Mouse (Mus musculus) heart, postnatal 0 days (tissue): Measurements from ENCODE around the gene Acot8. TPM values are rescaled to one million over a fixed set of nuclear protein-coding genes. Genes with fewer than 3 reads are reported as not detected.

ENCODE experiments used
- ATAC-seq: fragments of 200-750 bp; cut with Nextera tagmentation; 2 replicates; pipeline ENCODE4 v1.8.0; 2017; ENCODE audit warnings: low read depth, moderate number of reproducible peaks, moderate library complexity; ENCODE audit not compliant: insufficient read depth
- DNase-seq: peaks from one replicate; pipeline ENCODE4 v3.0.0-alpha.2; 2016; ENCODE audit warnings: low spot score
- H3K27ac ChIP-seq: fragments of 300-500 bp; sonication (generic); 2 replicates; pipeline ENCODE4 v1.5.1; 2014; ENCODE audit warnings: low read depth, mild to moderate bottlenecking
- H3K27me3 ChIP-seq: fragments of 300-500 bp; sonication (generic); 2 replicates; pipeline ENCODE4 v1.6.1; 2014; ENCODE audit warnings: low read length, mixed read lengths; ENCODE audit not compliant: control insufficient read depth, insufficient read depth
- H3K36me3 ChIP-seq: fragments of 300-500 bp; sonication (generic); replicated peaks from 2 replicates; pipeline ENCODE4 v1.6.1; 2014; ENCODE audit warnings: low read length, mixed read lengths; ENCODE audit not compliant: control insufficient read depth, insufficient read depth
- H3K4me1 ChIP-seq: fragments of 300-500 bp; sonication (generic); 2 replicates; pipeline ENCODE4 v1.6.1; 2014; ENCODE audit warnings: antibody characterized with exemption; ENCODE audit not compliant: control insufficient read depth, insufficient read depth
- H3K4me2 ChIP-seq: fragments of 300-500 bp; sonication (generic); 2 replicates; pipeline ENCODE4 v1.6.1; 2014; ENCODE audit warnings: low read depth, mild to moderate bottlenecking, low read length, moderate library complexity
- H3K4me3 ChIP-seq: fragments of 300-500 bp; sonication (generic); 2 replicates; pipeline ENCODE4 v1.5.1; 2014; ENCODE audit warnings: low read depth, low read length
- H3K9ac ChIP-seq: fragments of 300-500 bp; sonication (generic); replicated peaks from 2 replicates; pipeline ENCODE4 v1.6.1; 2014; ENCODE audit warnings: low read depth, low read length, mixed read lengths
- H3K9me3 ChIP-seq: fragments of 300-500 bp; sonication (generic); replicated peaks from 2 replicates; pipeline ENCODE4 v1.6.1; 2016; ENCODE audit warnings: low read length; ENCODE audit not compliant: control insufficient read depth
- CTCF ChIP-seq: IDR thresholded peaks from 2 replicates; pipeline ENCODE4 v1.5.1; 2016; ENCODE audit warnings: antibody characterized with exemption, control low read depth, low read depth
- EP300 ChIP-seq: IDR thresholded peaks from 2 replicates; pipeline ENCODE4 v1.6.1; 2016; ENCODE audit warnings: antibody characterized with exemption, low read depth
- WGBS: fragments of 180-500 bp; shearing (Covaris S2); extraction: QIAGEN DNeasy Blood & Tissue Kit; methylation state at CpG from one replicate; pipeline ENCODE4 v1.1.7; 2014; 5-methylcytosine and 5-hydroxymethylcytosine counted together
- polyA plus RNA-seq: library from polyadenylated mRNA; unstranded; fragments of >200 nt; fragmentation: Nextera tagmentation; extraction: Ambion mirVana; gene quantifications from 2 replicates; pipeline ENCODE4 v1.2.1, GENCODE M21; 2015
- total RNA-seq: library from RNA; depleted of rRNA; stranded (reverse); fragments of >200 nt; gene quantifications from 2 replicates; pipeline ENCODE4 v1.2.3, GENCODE M21; 2014; ENCODE audit warnings: low replicate concordance

The Acot8 gene
- total and polyA plus RNA-seq, 2 experiments from 2014 or later = 11.4 to 28.9 TPM

DNA sequence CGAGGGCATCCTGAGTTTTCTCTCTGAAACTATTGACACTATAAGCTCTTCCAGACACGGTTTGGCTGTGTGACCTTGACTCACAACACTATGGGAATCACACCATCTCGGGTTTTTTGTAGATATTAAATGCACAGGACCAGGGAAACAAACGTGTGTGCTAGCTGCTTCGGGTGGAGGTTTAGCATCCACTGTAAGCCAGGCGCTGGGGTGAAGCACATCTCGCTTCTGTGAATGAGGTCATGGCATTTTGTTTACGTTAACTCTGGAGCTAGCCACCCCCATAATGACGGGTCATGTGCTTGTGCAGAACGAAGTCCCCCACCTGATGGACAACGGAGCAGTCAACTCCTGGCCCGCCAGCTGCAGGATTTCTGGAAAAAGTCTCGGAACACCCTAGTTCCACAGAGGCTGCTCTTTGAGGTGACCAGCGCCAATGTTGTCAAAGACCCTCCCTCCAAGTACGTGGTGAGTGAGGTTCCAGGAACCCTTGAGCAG is 18.2 kb downstream of the Acot8 start:
- H3K4me3 ChIP-seq = peak overlapping the region; percentile 76
- ATAC-seq (peak; percentile 12; the same call in 1 of the 2 replicates), DNase-seq (peak; percentile 43)
- H3K4me2 ChIP-seq = peak overlapping the region; percentile 86
- H3K27me3 ChIP-seq = no peaks in the 10 kb centered on the region
- peak overlapping the region; percentile 89 for H3K27ac ChIP-seq
- peaks cover 21% of the 10 kb centered on the region for H3K36me3 ChIP-seq
- 4% methylated on average over 15 of the region's 15 CpGs for WGBS
- TF ChIP-seq EP300 = no peak
- TF ChIP-seq CTCF = no peak
- H3K4me1 ChIP-seq = peaks cover 20% of the 10 kb centered on the region
- H3K9ac ChIP-seq = peak overlapping the region; percentile 77
- no peaks in the 10 kb centered on the region for H3K9me3 ChIP-seq

DNA sequence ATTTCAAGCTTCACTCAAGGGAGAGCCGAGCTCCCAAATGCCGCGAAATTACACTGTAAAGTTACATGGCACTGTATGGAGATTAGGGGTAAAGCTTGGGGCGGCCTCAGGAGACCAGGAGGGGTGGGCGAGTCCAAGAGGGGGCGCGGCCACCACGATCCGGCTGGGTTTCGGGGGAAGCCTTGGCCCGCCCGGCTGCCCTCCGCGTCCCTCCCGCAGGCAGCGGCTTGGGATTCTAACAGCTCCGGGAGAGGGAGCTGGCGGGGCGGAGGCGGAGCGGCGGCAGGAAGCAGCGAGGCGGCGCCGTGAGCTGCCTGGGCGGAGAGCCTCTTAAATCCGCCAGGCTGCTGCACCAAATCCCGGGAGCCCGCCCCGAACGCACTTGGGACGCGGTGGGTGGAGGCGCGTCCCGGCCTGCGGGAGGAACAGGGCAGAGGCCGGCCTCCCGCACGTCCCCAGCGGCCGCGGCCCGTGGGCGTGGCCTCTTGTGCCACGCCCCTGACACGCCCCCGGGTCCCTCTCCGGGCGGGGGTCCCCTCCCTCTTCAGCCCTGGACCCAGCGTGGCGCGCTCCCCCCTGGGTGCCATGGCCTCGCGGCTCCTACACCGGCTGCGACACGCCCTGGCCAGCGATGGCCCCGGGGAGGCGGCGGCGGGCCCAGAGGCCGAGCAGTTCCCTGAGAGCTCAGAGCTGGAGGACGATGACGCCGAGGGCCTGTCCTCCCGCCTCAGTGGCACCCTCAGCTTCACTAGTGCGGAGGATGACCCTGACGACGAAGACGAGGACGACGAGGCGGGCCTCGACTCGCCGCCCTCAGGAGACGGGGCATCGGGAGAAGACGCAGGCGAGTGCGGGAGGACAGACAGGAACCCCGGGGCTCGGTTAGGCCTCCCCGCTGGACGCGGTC is 18.9 kb downstream of the Acot8 start, which contains the start of gene Snx21:
Snx21 (plus strand) TSS at position 343 of the 907 bp plus-strand sequence.
- WGBS = 1% methylated on average over 76 of the region's 89 CpGs
- Histone ChIP-seq H3K36me3 (peaks cover 14% of the 10 kb centered on the region; the same call in 1 of the 2 replicates), H3K4me2 (peak within 1 kb of the TSS; percentile 86), H3K27ac (peak within 1 kb of the TSS; percentile 89), H3K4me1 (peaks cover 20% of the 10 kb centered on the region), H3K27me3 (no peaks in the 10 kb centered on the region), H3K9ac (peak within 1 kb of the TSS; percentile 77), H3K9me3 (no peaks in the 10 kb centered on the region), H3K4me3 (peak within 1 kb of the TSS; percentile 76)
- DNase-seq (peak; percentile 91), ATAC-seq (peak; percentile 94)
- TF ChIP-seq CTCF (peak; percentile 46), EP300 (no peak)

DNA sequence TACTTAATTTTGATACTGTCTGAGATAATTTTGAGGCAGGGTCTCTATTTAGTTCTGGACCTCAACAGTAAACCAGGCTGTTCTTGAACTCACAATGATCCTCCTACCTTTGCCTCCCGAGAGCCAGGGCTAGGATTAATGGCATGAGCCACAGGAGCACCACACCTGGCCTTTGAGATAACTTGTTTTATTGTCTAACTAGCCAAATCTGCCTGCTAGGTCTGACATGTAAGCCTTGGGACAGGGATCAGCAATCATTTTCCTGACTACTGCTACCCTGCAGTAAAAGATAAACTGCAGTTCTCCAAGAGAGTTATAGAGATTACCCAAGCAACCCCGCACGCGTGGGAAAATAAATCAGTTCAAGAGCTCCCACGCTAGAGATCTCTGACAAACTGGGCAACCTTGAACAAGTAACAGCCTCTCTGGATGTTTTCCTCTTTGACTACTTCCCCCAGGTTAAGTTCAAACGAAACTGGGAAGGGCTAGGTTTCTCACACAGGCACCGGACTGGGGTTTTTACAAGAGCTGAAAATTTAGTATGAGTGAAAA is 19.7 kb downstream of the Acot8 start:
- H3K4me1 ChIP-seq = peaks cover 20% of the 10 kb centered on the region
- H3K36me3 ChIP-seq = peaks cover 9% of the 10 kb centered on the region; the same call in 1 of the 2 replicates
- H3K4me2 ChIP-seq = peak overlapping the region; percentile 86
- peak overlapping the region; percentile 77 for H3K9ac ChIP-seq
- no peaks in the 10 kb centered on the region for H3K9me3 ChIP-seq
- no peaks in the 10 kb centered on the region for H3K27me3 ChIP-seq
- H3K4me3 ChIP-seq = peak overlapping the region; percentile 76
- DNase-seq = no peak
- WGBS = 6% methylated on average over 7 of the region's 7 CpGs
- H3K27ac ChIP-seq = peak overlapping the region; percentile 89
- TF ChIP-seq EP300 (no peak), CTCF (no peak)
- ATAC-seq = no peak

DNA sequence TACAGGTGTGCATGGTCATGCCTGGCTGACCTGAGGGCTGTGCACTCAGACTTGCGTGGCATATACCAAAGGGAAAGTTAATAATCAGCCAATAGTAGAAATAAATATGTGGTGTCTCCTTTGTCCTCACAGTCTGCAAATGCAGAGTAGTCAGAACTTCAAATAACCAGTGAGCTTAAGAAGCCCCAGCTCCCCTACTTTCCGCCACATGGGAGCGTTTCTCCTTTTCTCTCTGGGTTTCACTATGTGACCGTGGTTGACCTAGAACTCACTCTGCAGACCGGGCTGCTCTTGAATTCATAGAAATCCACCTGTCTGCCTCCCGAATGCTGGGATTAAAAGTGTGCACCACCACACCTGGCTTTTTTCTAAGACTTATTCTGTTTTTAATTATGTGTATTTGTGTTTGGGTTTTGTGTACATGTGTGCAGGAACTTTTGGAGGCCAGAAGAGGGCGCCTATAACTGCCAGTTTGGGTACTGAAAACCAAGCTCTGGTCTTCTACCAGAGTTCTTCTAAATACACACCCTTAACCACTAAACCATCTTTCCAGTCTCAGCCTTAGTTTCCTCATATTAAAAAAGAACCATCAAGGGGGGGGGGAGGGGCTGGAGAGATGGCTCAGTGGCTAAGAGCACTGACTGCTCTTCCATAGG is 20.6 kb downstream of the Acot8 start:
- peaks cover 20% of the 10 kb centered on the region for H3K4me1 ChIP-seq
- no peaks in the 10 kb centered on the region for H3K27me3 ChIP-seq
- DNase-seq (no peak), ATAC-seq (no peak)
- H3K9me3 ChIP-seq = no peaks in the 10 kb centered on the region
- WGBS = 77% methylated on average over 7 of the region's 7 CpGs
- no peak overlapping the region for H3K27ac ChIP-seq
- no peak for TF ChIP-seq EP300
- TF ChIP-seq CTCF = peak; percentile 21; the same call in 1 of the 2 replicates
- H3K36me3 ChIP-seq = peaks cover 8% of the 10 kb centered on the region; the same call in 1 of the 2 replicates
- H3K9ac ChIP-seq = no peak overlapping the region
- no peak overlapping the region for H3K4me3 ChIP-seq
- no peak overlapping the region for H3K4me2 ChIP-seq

DNA sequence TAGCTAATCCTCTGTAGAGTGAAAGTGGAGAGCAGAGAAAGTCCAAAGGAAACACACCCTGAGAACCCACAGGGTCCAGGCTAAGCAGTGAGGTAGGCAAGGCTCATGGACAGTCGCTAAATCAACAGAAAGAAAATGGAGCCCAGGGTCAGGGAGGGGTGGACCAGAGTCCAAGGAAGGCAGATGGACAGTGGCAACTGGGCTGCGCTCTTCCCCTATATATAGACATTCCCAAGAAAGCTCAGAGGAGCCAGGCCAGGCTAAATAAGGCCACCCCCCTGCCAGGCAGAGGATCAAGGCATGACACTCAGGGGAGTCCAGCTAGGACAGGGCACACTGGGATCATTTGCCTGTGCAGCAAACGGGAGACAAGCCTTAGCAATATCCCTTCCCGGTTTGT is 22.8 kb downstream of the Acot8 start:
- Histone ChIP-seq H3K9ac (no peak overlapping the region), H3K27ac (no peak overlapping the region), H3K36me3 (no peaks in the 10 kb centered on the region), H3K4me1 (peaks cover 12% of the 10 kb centered on the region), H3K4me2 (no peak overlapping the region), H3K9me3 (no peaks in the 10 kb centered on the region), H3K4me3 (no peak overlapping the region), H3K27me3 (no peaks in the 10 kb centered on the region)
- no peak for DNase-seq
- WGBS = 54% methylated on average over 4 of the region's 4 CpGs
- TF ChIP-seq EP300 = no peak
- ATAC-seq = no peak
